Mouse (Mus musculus) adrenal gland, adult (tissue): ENCODE measurements around the gene Rccd1.
A peak's percentile ranks its signal among the peaks of the same experiment; 100 is the strongest.
"Not testable (repeated sequence)": the region's sequence is repeated elsewhere in the genome, so short reads cannot be mapped to it uniquely, and the experiment has no call there.

Source experiments
- DNase-seq, 2 experiments: peaks; one replicate each; pipeline ENCODE4 v3.0.0; 2022 to 2023; ENCODE audit warnings: low spot score in 1 of 2; ENCODE audit not compliant: inconsistent age in 2 of 2

Rccd1 gene

GRCm38 (mm10) chr7:80346830-80347229, 22.6 kb upstream of the Rccd1 start:
- peak in 1 of 2 experiments; percentile 57 for DNase-seq

DNA sequence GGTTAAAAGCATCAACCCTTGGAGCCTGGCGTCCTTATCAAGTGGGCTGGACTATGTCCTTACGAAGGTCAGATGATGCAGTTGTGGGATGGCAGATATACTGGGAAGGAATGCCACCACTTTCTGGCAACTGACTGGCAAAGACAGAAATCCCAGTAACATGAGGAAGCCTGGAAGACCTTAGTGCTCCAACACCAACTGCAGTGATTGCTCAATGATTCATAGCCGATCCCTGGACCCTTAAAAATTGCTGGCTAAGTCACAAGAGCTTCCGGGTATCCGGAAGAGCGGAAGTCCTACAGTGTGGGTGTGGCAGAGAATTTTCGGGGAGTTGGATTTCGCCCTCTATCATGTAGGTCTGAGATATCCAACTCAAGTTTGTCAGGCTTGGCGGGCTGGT, 21.9 kb upstream of the Rccd1 start:
- DNase-seq = no peak

DNA sequence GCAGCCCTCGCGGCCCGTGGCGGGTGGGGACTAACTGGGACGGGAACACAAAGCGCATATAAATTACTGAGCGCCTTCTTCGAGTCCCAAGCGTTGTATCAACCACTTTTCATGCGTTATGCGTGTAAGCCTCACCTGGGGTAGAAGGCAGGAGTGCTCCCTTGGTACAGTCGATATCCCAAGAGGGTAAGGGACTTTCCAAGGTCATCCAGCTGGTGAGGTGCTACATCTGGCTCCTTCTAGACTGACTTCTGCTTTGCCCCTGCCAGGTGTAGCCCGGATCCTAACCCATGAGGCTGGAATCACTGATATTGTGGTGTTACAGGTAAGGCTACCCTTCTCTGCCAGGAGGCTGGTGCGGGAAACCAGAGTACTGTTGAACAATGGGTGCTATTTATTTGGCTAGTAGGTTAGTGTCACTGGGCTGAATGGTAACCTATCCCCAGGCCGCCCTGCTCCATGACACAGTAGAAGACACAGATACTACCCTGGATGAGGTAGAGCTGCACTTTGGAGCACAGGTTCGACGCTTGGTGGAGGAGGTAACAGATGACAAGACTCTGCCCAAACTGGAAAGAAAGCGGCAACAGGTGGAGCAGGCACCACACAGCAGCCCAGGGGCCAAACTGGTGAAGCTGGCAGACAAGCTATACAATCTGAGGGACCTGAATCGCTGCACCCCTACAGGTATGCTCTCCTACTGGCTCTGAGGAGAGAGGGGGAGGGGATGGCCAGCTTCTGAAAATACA, 19.2 kb upstream of the Rccd1 start:
- DNase-seq = no peak

DNA sequence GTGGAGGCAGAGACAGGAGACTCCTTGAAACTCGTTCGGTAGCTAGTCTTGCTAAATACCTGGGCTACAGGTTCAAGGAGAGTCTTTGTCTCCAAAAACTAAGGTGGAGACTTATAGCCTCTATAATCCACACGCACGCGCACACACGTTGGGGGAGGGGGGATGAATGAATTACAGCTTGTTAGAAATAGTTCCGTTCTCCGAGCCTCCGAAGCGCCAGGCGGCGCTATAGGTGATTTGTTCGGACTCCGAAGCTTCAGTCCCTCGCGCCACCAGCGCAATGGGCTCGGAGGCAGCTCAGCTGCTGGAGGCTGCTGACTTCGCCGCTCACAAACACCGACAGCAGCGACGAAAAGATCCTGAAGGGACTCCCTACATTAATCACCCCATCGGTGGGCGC, 18.6 kb upstream of the Rccd1 start, which contains the start of gene Hddc3:
TSS of gene Hddc3 (plus strand) at position 247 of the 400 bp plus-strand sequence.
- peak; percentile 89 to 97 for DNase-seq

DNA sequence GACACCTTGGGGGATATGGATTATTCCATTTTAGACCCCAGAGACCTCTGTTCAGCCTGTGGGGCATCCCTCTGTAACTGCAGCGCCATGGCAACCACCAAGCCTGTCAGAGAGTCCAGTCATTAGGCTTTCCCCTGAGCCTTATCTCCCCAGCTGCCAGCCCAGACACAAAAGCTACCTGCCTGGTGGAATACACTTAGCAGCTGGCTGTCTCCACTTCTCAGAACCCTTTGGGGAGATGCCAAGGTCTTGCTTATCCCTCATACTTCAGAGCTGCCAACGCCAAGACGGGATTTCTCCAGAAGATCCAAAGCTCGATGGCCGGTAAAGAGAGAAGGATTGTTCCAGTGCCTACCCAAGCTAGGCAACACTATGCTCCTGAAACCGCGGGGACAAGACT, 17.5 kb upstream of the Rccd1 start:
- peak in 1 of 2 experiments; percentile 54 for DNase-seq

GRCm38 (mm10) chr7:80340793-80341192, 16.5 kb upstream of the Rccd1 start, which contains the start of gene Unc45a:
Gene Unc45a, minus strand, starts transcription at chr7:80341005.
- peak; percentile 80 to 91 for DNase-seq

DNA sequence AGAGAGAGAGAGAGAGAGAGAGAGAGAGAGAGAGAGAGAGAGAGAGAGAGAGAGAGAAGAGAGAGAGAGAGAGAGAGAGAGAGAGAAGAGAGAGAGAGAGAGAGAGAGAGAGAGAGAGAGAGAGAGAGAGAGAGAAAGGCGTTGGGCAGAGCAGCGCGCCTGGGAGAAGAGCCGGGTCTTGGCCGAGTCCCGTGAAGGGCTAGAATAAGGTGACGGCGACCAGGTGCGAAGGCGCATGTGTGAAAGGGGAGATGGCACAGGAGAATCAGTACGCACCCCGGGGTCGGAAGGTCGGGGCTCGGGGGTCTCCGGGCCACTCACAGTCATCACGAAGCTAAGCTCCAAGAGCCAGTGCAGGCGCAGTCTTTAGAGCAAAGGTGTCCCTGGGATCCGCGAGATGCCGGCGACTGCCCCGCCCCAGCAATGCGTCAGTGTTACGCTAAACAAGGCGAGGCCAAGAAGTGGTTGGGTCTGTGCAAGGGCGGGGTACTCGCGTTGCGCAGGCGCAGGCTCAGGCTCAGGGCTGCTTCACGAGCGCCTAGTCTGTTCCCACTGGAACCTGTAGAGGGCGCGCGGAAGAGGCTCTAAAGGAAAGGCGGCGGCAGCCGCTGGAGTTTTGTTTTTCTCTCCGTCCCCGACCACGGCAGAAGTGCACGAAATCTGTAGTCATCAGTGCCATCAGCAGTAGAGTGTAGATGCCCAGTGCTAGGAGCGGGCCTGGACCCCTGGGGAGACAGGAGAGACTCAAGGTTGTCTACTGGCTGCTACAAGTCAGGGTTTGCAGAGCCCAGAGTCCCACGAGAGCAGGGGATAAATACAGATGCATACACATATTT, 15.8 kb upstream of the Rccd1 start:
- DNase-seq = peak; percentile 98 to 99

DNA sequence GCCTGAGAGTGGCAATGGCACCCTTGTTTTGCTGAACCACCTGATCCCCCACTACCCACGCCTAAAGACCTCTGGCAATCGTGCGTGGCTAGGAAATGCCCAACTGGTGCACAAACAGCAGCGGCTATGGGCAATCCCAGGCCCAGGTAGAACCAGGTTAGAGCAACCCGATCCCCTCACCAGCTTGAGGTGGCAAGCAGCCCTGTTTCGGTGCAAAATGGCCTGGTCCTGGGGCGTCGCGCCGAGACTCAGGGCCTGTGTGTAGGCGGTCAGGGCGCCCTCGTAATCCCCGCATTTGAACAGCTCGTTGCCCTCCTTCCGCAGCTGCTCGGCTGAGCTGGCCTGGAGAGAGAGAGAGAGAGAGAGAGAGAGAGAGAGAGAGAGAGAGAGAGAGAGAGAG, 15.1 kb upstream of the Rccd1 start:
- DNase-seq = peak; percentile 51 to 78

GRCm38 (mm10) chr7:80336932-80337331, 12.7 kb upstream of the Rccd1 start:
- no peak for DNase-seq

GRCm38 (mm10) chr7:80334848-80335247, 10.6 kb upstream of the Rccd1 start:
- DNase-seq = no peak

GRCm38 (mm10) chr7:80331433-80331832, 7.2 kb upstream of the Rccd1 start:
- DNase-seq = peak; percentile 56 to 76

DNA sequence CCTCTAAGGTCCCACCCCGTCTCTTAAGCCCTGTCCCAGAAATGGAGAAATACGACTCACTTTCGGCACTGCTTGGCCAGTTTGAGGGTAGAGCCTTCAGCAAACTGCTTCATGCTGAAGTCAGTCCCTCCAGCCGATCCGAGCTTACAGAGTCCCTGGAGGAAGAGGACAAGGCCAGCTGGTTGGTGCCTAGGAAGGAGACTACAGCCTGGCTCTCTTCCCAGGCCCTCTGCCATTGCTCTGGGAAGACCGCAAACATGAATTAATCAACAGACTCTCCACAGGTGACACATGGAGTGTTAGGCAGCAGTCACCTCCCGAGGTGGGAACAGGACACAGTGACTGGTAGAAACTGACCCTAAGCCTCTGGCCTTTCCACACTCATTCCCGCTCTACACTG, 6.0 kb upstream of the Rccd1 start:
- peak in 1 of 2 experiments; percentile 55 for DNase-seq

- DNase-seq = peak; percentile 36
Observed at GRCm38 (mm10) chr7:80326076-80326475, 1.8 kb upstream of the Rccd1 start.

DNA sequence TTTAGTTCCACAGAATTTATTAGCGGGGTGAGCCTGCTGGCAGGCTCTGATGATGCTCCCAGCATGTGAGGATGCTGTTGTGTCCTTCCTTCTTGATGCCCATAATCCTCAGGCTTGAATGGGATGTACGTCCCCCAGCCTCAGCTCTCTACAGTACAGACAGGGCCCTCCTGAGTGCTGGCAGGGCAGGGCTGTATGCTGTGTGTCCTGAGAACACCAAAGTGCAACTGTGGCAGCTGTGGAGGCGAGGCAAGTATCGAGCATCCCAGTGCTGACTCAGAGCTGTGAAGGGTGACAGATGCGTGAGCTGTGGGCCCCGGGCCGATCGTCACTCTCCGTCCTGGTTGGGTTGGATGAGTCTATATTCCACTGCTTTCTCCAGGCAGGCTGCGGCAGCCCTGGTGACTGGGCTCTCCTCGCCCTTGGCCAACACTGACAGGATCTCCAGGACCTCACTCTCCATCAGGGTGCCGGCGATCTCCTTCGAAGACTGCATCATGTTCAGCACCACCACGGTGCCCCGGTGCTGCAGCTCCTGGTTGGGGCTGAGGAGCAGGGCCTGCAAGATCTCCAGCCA, 1.1 kb upstream of the Rccd1 start:
- peak in 1 of 2 experiments; percentile 44 for DNase-seq

DNA sequence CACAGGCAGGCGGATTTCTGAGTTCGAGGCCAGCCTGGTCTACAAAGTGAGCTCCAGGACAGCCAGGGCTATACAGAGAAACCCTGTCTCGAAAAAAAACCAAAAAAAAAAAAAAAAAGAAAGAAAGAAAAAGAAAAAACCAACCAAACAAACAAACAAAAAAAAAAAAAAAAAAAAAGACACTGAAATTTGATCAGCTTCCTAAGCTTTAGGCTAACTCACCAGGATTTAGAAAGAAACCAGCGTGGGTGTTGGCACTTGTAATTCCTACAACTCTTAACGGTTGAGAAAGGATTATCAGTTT, 514 bp upstream of the Rccd1 start:
- DNase-seq = not testable (repeated sequence)

DNA sequence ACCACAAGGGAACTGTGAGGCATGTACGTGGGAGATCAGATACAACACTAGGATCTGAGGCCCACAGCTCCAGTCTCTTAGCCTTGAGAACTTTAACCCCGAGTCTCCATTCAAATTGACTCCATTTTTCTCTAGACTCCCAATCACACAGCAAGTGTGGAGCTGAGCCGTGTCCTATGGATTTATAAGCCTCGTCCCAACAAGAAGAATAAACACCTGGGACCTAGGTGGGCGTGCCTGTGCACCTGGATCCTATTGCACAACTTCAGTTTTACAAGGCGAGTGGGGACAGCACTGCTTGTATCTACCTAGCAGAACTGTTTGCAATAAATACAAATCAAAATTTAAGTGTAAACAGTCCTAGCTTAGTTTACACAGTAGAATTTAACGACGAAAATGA, 918 bp downstream of the Rccd1 start:
- no peak for DNase-seq

DNA sequence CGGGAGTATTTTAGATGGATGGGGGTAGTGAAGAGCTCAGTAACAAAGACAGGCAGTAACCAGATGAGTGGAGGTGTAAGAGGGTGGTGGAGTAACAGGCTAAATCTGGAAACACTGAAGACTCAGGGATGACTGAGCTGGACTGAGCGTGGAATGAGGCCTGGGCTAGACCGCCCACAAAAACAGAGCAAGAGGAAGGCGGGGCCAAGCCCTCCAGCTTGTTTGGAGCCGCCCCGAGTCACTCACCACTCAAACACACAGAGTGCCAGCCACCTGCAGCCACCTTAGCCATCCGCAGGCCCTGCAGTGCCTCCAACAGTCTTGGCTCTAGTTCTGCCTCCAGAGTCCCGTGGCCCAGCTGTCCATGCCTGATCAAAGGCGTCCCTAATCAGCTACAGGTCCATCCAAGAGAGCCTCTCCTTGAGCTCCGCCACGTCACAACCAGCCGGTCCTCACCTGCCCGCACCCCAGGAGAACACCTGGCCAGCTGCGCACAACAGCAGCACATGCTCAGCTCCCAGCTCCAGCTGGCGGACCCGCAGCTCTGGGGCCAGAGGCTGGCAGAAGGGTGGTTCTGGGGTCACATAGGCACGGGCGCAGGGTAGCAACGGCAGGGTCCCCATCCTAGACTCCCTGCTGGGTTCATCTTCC, 4.3 kb downstream of the Rccd1 start:
- DNase-seq = no peak

DNA sequence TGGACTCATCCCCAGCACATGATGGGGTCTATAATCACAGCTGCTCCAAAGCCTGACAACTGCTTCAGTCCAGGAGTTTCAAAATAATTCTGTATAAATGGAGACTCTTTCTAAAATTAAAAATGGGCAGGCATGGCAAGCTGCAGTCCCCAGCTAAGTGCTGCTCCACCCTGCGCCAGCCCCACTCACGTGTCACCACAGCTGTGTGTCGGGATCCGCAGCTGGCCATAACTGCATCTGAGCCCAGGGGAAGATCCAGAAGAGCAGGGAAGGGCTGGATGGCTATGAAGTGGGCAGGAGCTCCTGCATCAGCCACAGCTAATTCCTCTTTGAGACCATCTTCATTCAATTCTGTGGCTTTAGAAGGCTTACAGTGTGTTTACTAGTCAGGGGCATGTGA, 5.6 kb downstream of the Rccd1 start:
- DNase-seq = no peak

GRCm38 (mm10) chr7:80317439-80318115, 6.7 kb downstream of the Rccd1 start:
- DNase-seq = no peak

DNA sequence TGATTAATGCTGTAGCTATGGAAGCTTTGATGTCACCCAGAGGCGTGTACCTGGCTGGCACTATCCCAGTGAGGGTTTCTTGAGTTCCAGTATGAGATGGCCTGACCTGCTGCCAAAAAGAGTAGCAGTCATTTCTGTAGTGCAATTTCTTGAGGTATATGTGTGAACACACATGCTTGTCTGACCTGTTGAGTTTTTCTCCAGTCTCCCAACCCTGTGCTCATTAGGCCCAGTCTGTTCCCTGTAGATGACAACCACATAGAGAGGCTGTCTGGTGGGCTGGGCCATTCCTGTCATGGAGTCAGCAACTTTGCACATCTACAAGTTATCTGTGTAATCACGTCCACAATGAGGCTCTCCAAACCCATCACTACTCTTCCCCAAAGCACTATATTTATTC, 8.5 kb downstream of the Rccd1 start:
- DNase-seq = no peak

GRCm38 (mm10) chr7:80310771-80311170, 13.5 kb downstream of the Rccd1 start:
- no peak for DNase-seq
